Mouse (Mus musculus) erythroblast, embryonic 14.5 days (primary cell): ENCODE results near the gene Ubald1.

Source experiments
- GATA1 ChIP-seq: IDR thresholded peaks from 2 replicates; pipeline ENCODE4 v1.6.1; 2012; ENCODE audit warnings: low read length, inconsistent platforms, mixed read lengths
- TAL1 ChIP-seq: IDR thresholded peaks from 3 replicates; pipeline ENCODE4 v1.6.1; 2012; ENCODE audit warnings: low read length, inconsistent platforms, mixed read lengths

DNA sequence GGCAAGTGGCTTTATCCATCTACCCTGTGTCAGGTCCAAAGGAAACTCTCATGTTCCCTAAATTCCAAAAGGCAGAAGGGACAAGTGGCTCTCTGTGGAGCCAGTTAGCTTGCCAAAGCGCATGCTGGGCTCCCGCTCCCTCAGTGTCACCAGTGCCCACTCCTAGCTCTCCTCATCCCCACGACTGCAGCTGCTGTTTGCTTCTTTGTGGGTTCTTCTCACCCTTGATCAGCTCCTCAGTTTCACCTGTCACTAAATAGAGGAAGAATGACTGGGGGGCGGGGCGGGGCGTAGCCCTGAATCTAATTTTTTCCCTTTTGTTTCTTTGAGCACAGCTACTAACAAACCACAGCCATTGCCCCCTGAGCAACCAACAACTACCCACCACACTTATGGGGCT is 18.8 kb upstream of the Ubald1 start:
- no peak for TF ChIP-seq GATA1
- TF ChIP-seq TAL1 = no peak
